Mouse (Mus musculus) G1E (cell line): Measurements from ENCODE around the gene Myf5. TPM values are rescaled to one million over a fixed set of nuclear protein-coding genes. Genes with fewer than 3 reads are reported as not detected.

ENCODE experiments used
- ATAC-seq: 2 replicates; pipeline ENCODE4 v1.8.0; 2016; ENCODE audit warnings: mild to moderate bottlenecking; ENCODE audit not compliant: insufficient number of reproducible peaks, poor library complexity, low FRiP score, severe bottlenecking; ENCODE audit errors: extremely low read depth
- DNase-seq: peaks from one replicate; pipeline ENCODE4 v3.0.0; 2012; ENCODE audit warnings: low spot score
- H3K27me3 ChIP-seq: 2 replicates; pipeline ENCODE4 v1.6.1; 2012; ENCODE audit warnings: mild to moderate bottlenecking, low read length, inconsistent platforms; ENCODE audit not compliant: insufficient read depth
- H3K36me3 ChIP-seq: replicated peaks from 2 replicates; pipeline ENCODE3; 2012; ENCODE audit warnings: mild to moderate bottlenecking, inconsistent platforms
- H3K4me1 ChIP-seq: 2 replicates; pipeline ENCODE4 v1.6.1; 2012; ENCODE audit warnings: low read depth, low read length, inconsistent platforms, mixed read lengths; ENCODE audit not compliant: insufficient read depth
- H3K4me3 ChIP-seq: 2 replicates; pipeline ENCODE4 v1.5.1; 2012; ENCODE audit warnings: low read depth, mild to moderate bottlenecking, inconsistent platforms, low read length, moderate library complexity, mixed read lengths
- H3K9me3 ChIP-seq: replicated peaks from 2 replicates; pipeline ENCODE4 v1.6.1; 2012; ENCODE audit warnings: inconsistent platforms
- CTCF ChIP-seq: IDR thresholded peaks from 2 replicates; pipeline ENCODE4 v1.5.1; 2012; ENCODE audit warnings: low read depth, low read length, inconsistent platforms, mixed read lengths
- GATA1 ChIP-seq: IDR thresholded peaks from 2 replicates; pipeline ENCODE4 v1.6.1; 2012; ENCODE audit warnings: borderline replicate concordance, low read length, inconsistent platforms, mixed read lengths
- GATA2 ChIP-seq: IDR thresholded peaks from 2 replicates; pipeline ENCODE4 v1.6.1; 2012; ENCODE audit warnings: low read depth, low read length, inconsistent platforms, borderline replicate concordance
- POLR2AphosphoS5 ChIP-seq: IDR thresholded peaks from 2 replicates; pipeline ENCODE4 v1.6.1; 2012; ENCODE audit warnings: low read depth, low read length, inconsistent platforms; ENCODE audit not compliant: insufficient replicate concordance
- TAL1 ChIP-seq: conservative IDR thresholded peaks from 2 replicates; pipeline ENCODE4 v1.6.1; 2012; ENCODE audit warnings: low read depth, low read length, inconsistent platforms, mixed read lengths
- polyA plus RNA-seq: library from polyadenylated mRNA; stranded (reverse); fragments of >175 nt; gene quantifications from 2 replicates; pipeline ENCODE4 v1.2.3, GENCODE M21; 2012
- total RNA-seq, 2 experiments: library from RNA; stranded (forward) in 1 of 2; stranded (reverse) in 1 of 2; fragments of 200-1000 nt in 1 of 2; fragments of >200 nt in 1 of 2; fragmentation: Nextera tagmentation in 1 of 2; gene quantifications; 2 replicates each; pipeline ENCODE4 v1.2.3; 2014 to 2017

Myf5 gene
- total RNA-seq (2014; fragmentation: Nextera tagmentation) (not detected in 2 replicates), total RNA-seq (2017) (not detected in 2 replicates), polyA plus RNA-seq (not detected in 2 replicates)

DNA sequence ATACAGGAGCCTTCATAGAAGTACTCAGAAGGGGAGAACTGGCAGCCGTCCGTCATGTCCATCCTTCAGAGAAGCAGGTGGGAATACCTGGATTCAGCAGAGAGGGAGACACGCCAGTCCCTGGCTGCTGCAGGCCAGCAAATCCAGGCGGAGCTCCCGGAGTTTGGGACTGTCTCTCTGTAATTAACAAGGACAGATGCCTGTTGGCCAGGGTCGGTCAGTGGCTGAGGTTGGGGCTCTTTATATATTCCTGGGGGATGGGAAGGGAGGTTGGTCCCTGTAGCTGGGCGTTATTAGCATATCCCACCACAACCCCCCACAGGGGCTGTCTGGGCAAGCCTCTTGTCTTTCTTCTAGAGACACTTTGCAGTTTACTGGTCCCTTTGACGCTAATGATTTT, at the start of gene Myf5:
TSS of gene Myf5 (minus strand) at position 265 of the 400 bp plus-strand sequence.
- no peaks in the 10 kb centered on the region for H3K4me1 ChIP-seq
- peaks cover 33% of the 10 kb centered on the region for H3K9me3 ChIP-seq
- ATAC-seq (no peak), DNase-seq (no peak)
- peaks cover 3% of the 10 kb centered on the region; the same call in 1 of the 2 replicates for H3K27me3 ChIP-seq
- TF ChIP-seq GATA2 (no peak), CTCF (no peak), TAL1 (no peak), GATA1 (no peak), POLR2AphosphoS5 (no peak)
- H3K4me3 ChIP-seq: no peak within 1 kb of the TSS
- no peaks in the 10 kb centered on the region for H3K36me3 ChIP-seq

DNA sequence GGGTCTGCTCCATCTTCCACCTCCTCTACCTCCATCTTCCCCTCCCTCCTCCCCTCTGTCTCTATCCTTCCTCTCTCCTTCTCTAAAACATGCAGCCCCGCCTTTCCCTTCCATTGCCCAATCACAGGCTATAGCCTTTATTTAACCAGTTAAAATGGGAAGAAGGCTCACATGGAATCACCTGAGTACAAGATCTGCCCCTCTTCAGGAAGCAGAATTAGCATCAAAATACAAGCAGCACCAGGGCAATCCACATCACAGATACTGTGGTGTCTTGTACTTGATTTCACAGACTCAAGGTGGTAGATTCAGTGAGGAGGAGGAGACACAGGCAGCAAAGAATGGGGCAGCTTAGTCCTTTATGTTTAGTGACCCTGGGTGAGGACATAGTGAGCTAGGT, 42.8 kb upstream of the Myf5 start:
- H3K9me3 ChIP-seq: peaks cover 20% of the 10 kb centered on the region
- no peaks in the 10 kb centered on the region for H3K4me1 ChIP-seq
- ATAC-seq (no peak), DNase-seq (no peak)
- TF ChIP-seq GATA2: no peak
- H3K27me3 ChIP-seq: no peaks in the 10 kb centered on the region
- H3K36me3 ChIP-seq: no peaks in the 10 kb centered on the region
- H3K4me3 ChIP-seq: no peak overlapping the region

DNA sequence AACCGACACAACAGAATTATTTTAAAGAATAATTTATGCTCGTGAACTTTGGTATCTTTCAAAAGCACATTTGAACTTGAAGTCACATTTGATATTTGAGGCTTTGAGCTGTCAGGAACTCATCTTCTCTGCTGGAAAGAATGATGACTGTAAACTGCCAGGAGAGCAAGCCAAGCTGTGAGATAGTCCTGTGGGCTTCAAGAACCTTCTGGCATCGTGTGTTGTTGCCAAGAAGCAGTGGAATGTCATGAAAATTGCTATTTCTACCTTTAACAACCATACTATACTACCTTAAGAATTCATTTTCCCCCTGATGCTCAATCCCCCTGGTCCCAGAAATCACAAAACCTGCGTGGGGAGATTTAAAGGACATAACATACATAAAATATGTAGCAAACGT, 33.3 kb upstream of the Myf5 start:
- H3K4me3 ChIP-seq: no peak overlapping the region
- no peaks in the 10 kb centered on the region for H3K36me3 ChIP-seq
- H3K4me1 ChIP-seq: no peaks in the 10 kb centered on the region
- DNase-seq (no peak), ATAC-seq (no peak)
- peaks cover 9% of the 10 kb centered on the region for H3K9me3 ChIP-seq
- no peaks in the 10 kb centered on the region for H3K27me3 ChIP-seq
- TF ChIP-seq POLR2AphosphoS5 (no peak), TAL1 (no peak), GATA1 (no peak), CTCF (no peak), GATA2 (no peak)

GRCm38 (mm10) chr10:107516641-107517040, 30.7 kb upstream of the Myf5 start:
- Histone ChIP-seq H3K36me3 (no peaks in the 10 kb centered on the region), H3K4me3 (no peak overlapping the region), H3K27me3 (no peaks in the 10 kb centered on the region), H3K4me1 (no peaks in the 10 kb centered on the region), H3K9me3 (0 out of 2 replicates have a peak, but pooled peaks cover 4% of the 10 kb centered on the region)
- ATAC-seq (no peak), DNase-seq (no peak)
- no peak for TF ChIP-seq GATA1
- no peak for TF ChIP-seq CTCF
- no peak for TF ChIP-seq TAL1
- TF ChIP-seq POLR2AphosphoS5: no peak
- TF ChIP-seq GATA2: no peak

GRCm38 (mm10) chr10:107514735-107515134, 28.8 kb upstream of the Myf5 start:
- DNase-seq (no peak), ATAC-seq (no peak)
- Histone ChIP-seq H3K9me3 (0 out of 2 replicates have a peak, but pooled peaks cover 4% of the 10 kb centered on the region), H3K4me1 (no peaks in the 10 kb centered on the region), H3K4me3 (no peak overlapping the region), H3K27me3 (no peaks in the 10 kb centered on the region), H3K36me3 (no peaks in the 10 kb centered on the region)
- TF ChIP-seq GATA1: no peak
- TF ChIP-seq POLR2AphosphoS5: no peak
- TF ChIP-seq TAL1: no peak
- TF ChIP-seq CTCF: no peak
- no peak for TF ChIP-seq GATA2

DNA sequence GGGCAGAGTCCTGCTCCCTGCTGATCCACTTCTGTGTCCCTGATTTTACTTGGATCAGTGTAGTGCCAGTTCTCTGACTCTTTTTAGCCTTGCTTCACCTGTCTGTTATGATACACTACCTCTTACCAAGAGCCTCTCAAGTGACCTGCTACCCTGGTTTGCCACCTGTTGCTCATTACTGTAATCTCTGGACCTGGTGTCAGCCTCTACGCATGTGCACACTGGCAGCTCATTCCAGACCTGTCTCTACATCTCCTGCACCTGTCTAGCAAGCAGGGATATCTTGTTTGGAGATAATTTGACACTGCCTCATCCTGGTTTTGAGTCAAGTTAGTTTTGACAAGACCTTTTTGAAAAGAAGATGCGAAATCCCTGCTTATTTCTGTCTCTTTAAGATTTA, 20.5 kb upstream of the Myf5 start:
- no peak for TF ChIP-seq POLR2AphosphoS5
- no peak for TF ChIP-seq GATA2
- no peak for TF ChIP-seq TAL1
- no peak for TF ChIP-seq GATA1
- TF ChIP-seq CTCF: no peak
- H3K4me1 ChIP-seq: no peaks in the 10 kb centered on the region
- H3K36me3 ChIP-seq: no peaks in the 10 kb centered on the region
- no peak for DNase-seq
- no peak overlapping the region for H3K4me3 ChIP-seq
- no peaks in the 10 kb centered on the region for H3K27me3 ChIP-seq
- no peak for ATAC-seq
- peaks cover 3% of the 10 kb centered on the region for H3K9me3 ChIP-seq

- DNase-seq: no peak
- H3K27me3 ChIP-seq: no peaks in the 10 kb centered on the region
- TF ChIP-seq CTCF (no peak), POLR2AphosphoS5 (no peak), TAL1 (no peak), GATA2 (no peak), GATA1 (no peak)
- ATAC-seq: no peak
- H3K4me3 ChIP-seq: no peak overlapping the region
- no peaks in the 10 kb centered on the region for H3K4me1 ChIP-seq
- H3K36me3 ChIP-seq: no peaks in the 10 kb centered on the region
- H3K9me3 ChIP-seq: peaks cover 10% of the 10 kb centered on the region
Observed at GRCm38 (mm10) chr10:107503430-107503829, 17.5 kb upstream of the Myf5 start.
